In genomic region chr16:32130190-32130826, GRCm38 (mm10) we compare ENCODE assay signal across 9 mouse cellular contexts. TPM values are rescaled to one million over a fixed set of nuclear protein-coding genes. Genes with fewer than 3 reads are reported as not detected.
DNase-seq lines count a peak whose midpoint lies in the region; ATAC-seq and TF ChIP-seq lines count a peak whose summit lies in the region.
"Had no signal": no experiment of that assay in that cellular context is flagged by ENCODE, and none has a peak within 500 bp of the region (broad histone marks: within the 10 kb centered on the region; RNA-seq: fewer than 3 reads in every experiment).

No protein-coding gene starts in this region.

- H3K9ac ChIP-seq in heart, adult 2 months (ENCODE audit: low read depth, low read length), result peak overlapping the region; percentile 2
- no peak overlapping the region for H3K9ac ChIP-seq in kidney, postnatal 0 days (ENCODE audit: low read depth, low read length)
- H3K9ac ChIP-seq in forebrain, embryonic 16.5 days (replicated peaks; ENCODE audit: low read depth, low read length), result no peak overlapping the region
- H3K9ac ChIP-seq in hindbrain, embryonic 16.5 days (ENCODE audit: low read depth, low read length), result no peak overlapping the region

- DNase-seq in gastrocnemius, adult 2 months, result peak; percentile 25
- no peak for DNase-seq in gastrocnemius, adult 18-20 months (ENCODE audit: low spot score)
- peak; percentile 55 to 76 for DNase-seq in heart, adult 2 months
- peak; percentile 59 for DNase-seq in kidney, postnatal 0 days (ENCODE audit: low spot score)
- DNase-seq in yolk sac, embryonic 10.5 days (ENCODE audit: low spot score), result peak; percentile 64

- H3K36me3 ChIP-seq in heart, adult 2 months (ENCODE audit: control insufficient read depth, insufficient read depth, low read length), result no peaks in the 10 kb centered on the region
- H3K36me3 ChIP-seq in kidney, postnatal 0 days (ENCODE audit: insufficient read depth, low read length), result no peaks in the 10 kb centered on the region
- H3K36me3 ChIP-seq in macrophage (ENCODE audit: inconsistent target), result no peaks in the 10 kb centered on the region
- H3K36me3 ChIP-seq in forebrain, embryonic 16.5 days (ENCODE audit: control insufficient read depth, insufficient read depth), result no peaks in the 10 kb centered on the region
- no peaks in the 10 kb centered on the region for H3K36me3 ChIP-seq in hindbrain, embryonic 16.5 days (ENCODE audit: control insufficient read depth, insufficient read depth, low read length)

- no peaks in the 10 kb centered on the region for H3K27me3 ChIP-seq in heart, adult 2 months (ENCODE audit: control insufficient read depth, insufficient read depth, low read length)
- H3K27me3 ChIP-seq in kidney, postnatal 0 days (ENCODE audit: insufficient read depth, low read length), result no peaks in the 10 kb centered on the region
- no peaks in the 10 kb centered on the region for H3K27me3 ChIP-seq in forebrain, embryonic 16.5 days (replicated peaks; ENCODE audit: control insufficient read depth, insufficient read depth, low read length)
- no peaks in the 10 kb centered on the region for H3K27me3 ChIP-seq in hindbrain, embryonic 16.5 days (replicated peaks; ENCODE audit: control insufficient read depth, insufficient read depth, low read length)

- ATAC-seq in kidney, postnatal 0 days (replicated peaks; ENCODE audit: low FRiP score, low read depth), result 0 out of 2 replicates have a peak, but pooled peaks have one; percentile 21
- no peak for ATAC-seq in forebrain, embryonic 16.5 days
- ATAC-seq in hindbrain, embryonic 16.5 days, result no peak
- ATAC-seq: Patski had no signal

- H3K4me2 ChIP-seq in kidney, postnatal 0 days (ENCODE audit: low read length), result peak overlapping the region; percentile 35
- H3K4me2 ChIP-seq in forebrain, embryonic 16.5 days (ENCODE audit: low read length), result no peak overlapping the region
- H3K4me2 ChIP-seq in hindbrain, embryonic 16.5 days (ENCODE audit: low read length), result no peak overlapping the region

- TF ChIP-seq EP300 in heart, adult 2 months (IDR thresholded peaks at IDR 0.05; ENCODE audit: insufficient read depth, low read depth, low read length), result 0 out of 2 replicates have a peak, but pooled peaks have one; percentile 54

- 39% methylated on average over 16 of the region's 16 CpGs for WGBS in heart, adult 2 months
- WGBS in kidney, postnatal 0 days, result 66% methylated on average over 16 of the region's 16 CpGs
- 13% methylated on average over 15 of the region's 16 CpGs for WGBS in macrophage (ENCODE audit: missing documents)
- 78% methylated on average over 16 of the region's 16 CpGs for WGBS in forebrain, embryonic 16.5 days
- 73% methylated on average over 16 of the region's 16 CpGs for WGBS in hindbrain, embryonic 16.5 days

- no peak for TF ChIP-seq CTCF in gastrocnemius, adult 2 months (IDR thresholded peaks at IDR 0.05)
- no peak for TF ChIP-seq CTCF in heart, adult 2 months (IDR thresholded peaks at IDR 0.05)
- no peak for TF ChIP-seq CTCF in kidney, postnatal 0 days (IDR thresholded peaks at IDR 0.05; ENCODE audit: low read depth)

- H3K9me3 ChIP-seq in kidney, postnatal 0 days (replicated peaks; ENCODE audit: low read length), result no peaks in the 10 kb centered on the region
- H3K9me3 ChIP-seq in forebrain, embryonic 16.5 days (ENCODE audit: control insufficient read depth, low read length), result no peaks in the 10 kb centered on the region
- H3K9me3 ChIP-seq in hindbrain, embryonic 16.5 days (ENCODE audit: control insufficient read depth, low read length), result no peaks in the 10 kb centered on the region

- intact Hi-C loops in gastrocnemius, adult 2 months (cut with DNase I), result loop anchor here (5.0 kb wide), 1 partner anchor 72 kb away; no protein-coding TSS in a partner anchor
- intact Hi-C loops in heart, adult 2 months (cut with DNase I), result loop anchor here (2.0 kb wide), 1 partner anchor 46 kb away; no protein-coding TSS in a partner anchor

- H3K27ac ChIP-seq in gastrocnemius, adult 2 months, result peak overlapping the region; percentile 74
- H3K27ac ChIP-seq in heart, adult 2 months, result peak overlapping the region; percentile 65
- peak overlapping the region; percentile 27; the same call in 1 of the 2 replicates for H3K27ac ChIP-seq in kidney, postnatal 0 days
- peak overlapping the region; percentile 69 for H3K27ac ChIP-seq in macrophage
- H3K27ac ChIP-seq in forebrain, embryonic 16.5 days (ENCODE audit: low read length), result no peak overlapping the region
- H3K27ac ChIP-seq in hindbrain, embryonic 16.5 days (ENCODE audit: low read depth, low read length), result no peak overlapping the region

- H3K79me2 ChIP-seq in heart, adult 2 months (replicated peaks; ENCODE audit: control insufficient read depth, insufficient read depth, low read length), result no peaks in the 10 kb centered on the region
- H3K79me2 ChIP-seq in macrophage (ENCODE audit: inconsistent target), result no peaks in the 10 kb centered on the region

- peak; percentile 49; the same call in 1 of the 2 replicates for TF ChIP-seq POLR2A in heart, adult 2 months (IDR thresholded peaks at IDR 0.05; ENCODE audit: insufficient read depth, low read depth, low read length)

- peak overlapping the region; percentile 62 for H3K4me3 ChIP-seq in gastrocnemius, adult 2 months
- H3K4me3 ChIP-seq in heart, adult 2 months, result peak overlapping the region; percentile 45
- H3K4me3 ChIP-seq in kidney, postnatal 0 days (replicated peaks; ENCODE audit: low read depth, low read length), result no peak overlapping the region
- H3K4me3 ChIP-seq in macrophage (ENCODE audit: inconsistent target), result peak overlapping the region; percentile 22
- H3K4me3 ChIP-seq in forebrain, embryonic 16.5 days (replicated peaks; ENCODE audit: low read length), result no peak overlapping the region
- no peak overlapping the region for H3K4me3 ChIP-seq in hindbrain, embryonic 16.5 days (ENCODE audit: low read length)

- peaks cover 4% of the 10 kb centered on the region for H3K4me1 ChIP-seq in heart, adult 2 months (ENCODE audit: control insufficient read depth, insufficient read depth, low read length)
- no peaks in the 10 kb centered on the region for H3K4me1 ChIP-seq in kidney, postnatal 0 days (replicated peaks; ENCODE audit: insufficient read depth, low read length)
- no peaks in the 10 kb centered on the region for H3K4me1 ChIP-seq in forebrain, embryonic 16.5 days (replicated peaks; ENCODE audit: control insufficient read depth, insufficient read depth, low read length)
- no peaks in the 10 kb centered on the region for H3K4me1 ChIP-seq in hindbrain, embryonic 16.5 days (ENCODE audit: control insufficient read depth, insufficient read depth, low read depth, low read length)

RNA-seq across cellular contexts. Expression of gene Cep19, which starts 30.7 kb away (rescaled TPM):
- total RNA-seq in gastrocnemius, adult 2 months (2021), result 1 to 10 TPM; 8.3 to 8.4 TPM
- 10 to 100 TPM in 1 of 2 experiments, 1 to 10 TPM in 1; 9.3 to 10.9 TPM for total RNA-seq in gastrocnemius, adult 18-20 months (2021)
- total RNA-seq in heart, adult 2 months (2021), result 1 to 10 TPM; 8.6 to 9.8 TPM
- 8.8 and 9.7 TPM in 2 replicates for polyA plus RNA-seq in heart, adult 2 months (2012; rRNA removed)
- polyA plus RNA-seq in kidney, postnatal 0 days (2015; fragmentation: Nextera tagmentation; extraction: Ambion mirVana), result 45.2 and 45.6 TPM in 2 replicates
- 1 to 10 TPM in 13 of 26 experiments, under 1 TPM in 6, not detected in 7; 0.25 to 7.9 (median 1.3) TPM for total RNA-seq in macrophage (2018; cell fraction: chromatin; rRNA removed)
- 10 to 100 TPM in 8 of 26 experiments, 1 to 10 TPM in 18; 3.2 to 12.7 (median 8.2) TPM for total RNA-seq in macrophage (2018; cell fraction: cytosol; rRNA removed)
- total RNA-seq in macrophage (2018; cell fraction: nucleus; rRNA removed), result 1 to 10 TPM in 21 of 26 experiments, under 1 TPM in 5; 0.69 to 7.5 (median 1.8) TPM
- 6.1 to 13.3 TPM (median 8.9 TPM) in 3 replicates for polyA plus RNA-seq in macrophage (2018)
- 48.4 and 56.3 TPM in 2 replicates for polyA plus RNA-seq in forebrain, embryonic 16.5 days (2015; fragmentation: Nextera tagmentation; extraction: Ambion mirVana)
- polyA plus RNA-seq in hindbrain, embryonic 16.5 days (2015; fragmentation: Nextera tagmentation; extraction: Ambion mirVana), result 48.0 and 51.0 TPM in 2 replicates

RNA-seq across cellular contexts. Expression of gene Pigx, which starts 30.8 kb away (rescaled TPM):
- total RNA-seq in gastrocnemius, adult 2 months (2021), result 10 to 100 TPM; 11.3 to 12.6 TPM
- 10 to 100 TPM; 10.5 to 12.7 TPM for total RNA-seq in gastrocnemius, adult 18-20 months (2021)
- 10 to 100 TPM; 21.0 to 21.2 TPM for total RNA-seq in heart, adult 2 months (2021)
- polyA plus RNA-seq in heart, adult 2 months (2012; rRNA removed), result 12.4 and 23.2 TPM in 2 replicates
- 129 and 140 TPM in 2 replicates for polyA plus RNA-seq in kidney, postnatal 0 days (2015; fragmentation: Nextera tagmentation; extraction: Ambion mirVana)
- 10 to 100 TPM in 18 of 26 experiments, 1 to 10 TPM in 8; 2.5 to 31.8 (median 16.8) TPM for total RNA-seq in macrophage (2018; cell fraction: chromatin; rRNA removed)
- total RNA-seq in macrophage (2018; cell fraction: cytosol; rRNA removed), result 10 to 100 TPM; 21.3 to 34.3 (median 27.7) TPM
- 10 to 100 TPM in 25 of 26 experiments, 1 to 10 TPM in 1; 9.8 to 41.6 (median 16.8) TPM for total RNA-seq in macrophage (2018; cell fraction: nucleus; rRNA removed)
- polyA plus RNA-seq in macrophage (2018), result 30.5 to 37.7 TPM (median 33.8 TPM) in 3 replicates
- 121 and 122 TPM in 2 replicates for polyA plus RNA-seq in forebrain, embryonic 16.5 days (2015; fragmentation: Nextera tagmentation; extraction: Ambion mirVana)
- 94.0 and 94.8 TPM in 2 replicates for polyA plus RNA-seq in hindbrain, embryonic 16.5 days (2015; fragmentation: Nextera tagmentation; extraction: Ambion mirVana)

RNA-seq across cellular contexts. Expression of gene Nrros, which starts 35.1 kb away (rescaled TPM):
- 1 to 10 TPM; 1.6 TPM for total RNA-seq in gastrocnemius, adult 2 months (2021)
- total RNA-seq in gastrocnemius, adult 18-20 months (2021), result 1 to 10 TPM; 1.3 to 2.1 TPM
- total RNA-seq in heart, adult 2 months (2021), result 1 to 10 TPM; 3.9 to 4.7 TPM
- 9.1 and 9.5 TPM in 2 replicates for polyA plus RNA-seq in heart, adult 2 months (2012; rRNA removed)
- polyA plus RNA-seq in kidney, postnatal 0 days (2015; fragmentation: Nextera tagmentation; extraction: Ambion mirVana), result 13.9 and 15.3 TPM in 2 replicates
- 1,000 to 10,000 TPM in 3 of 26 experiments, 100 to 1,000 TPM in 23; 132 to 1,171 (median 355) TPM for total RNA-seq in macrophage (2018; cell fraction: chromatin; rRNA removed)
- total RNA-seq in macrophage (2018; cell fraction: cytosol; rRNA removed), result 100 to 1,000 TPM; 175 to 537 (median 329) TPM
- 1,000 to 10,000 TPM in 5 of 26 experiments, 100 to 1,000 TPM in 21; 236 to 1,699 (median 464) TPM for total RNA-seq in macrophage (2018; cell fraction: nucleus; rRNA removed)
- polyA plus RNA-seq in macrophage (2018), result 133 to 329 TPM (median 277 TPM) in 3 replicates
- polyA plus RNA-seq in forebrain, embryonic 16.5 days (2015; fragmentation: Nextera tagmentation; extraction: Ambion mirVana), result 9.0 TPM in 2 replicates
- 7.7 and 9.7 TPM in 2 replicates for polyA plus RNA-seq in hindbrain, embryonic 16.5 days (2015; fragmentation: Nextera tagmentation; extraction: Ambion mirVana)
- polyA plus RNA-seq: Patski had no signal

RNA-seq across cellular contexts. Expression of gene Bex6, which starts 49.3 kb away (rescaled TPM):
- total RNA-seq in gastrocnemius, adult 2 months (2021), result not detected
- total RNA-seq in gastrocnemius, adult 18-20 months (2021), result not detected
- not detected for total RNA-seq in heart, adult 2 months (2021)
- not detected in 2 replicates for polyA plus RNA-seq in heart, adult 2 months (2012; rRNA removed)
- polyA plus RNA-seq in kidney, postnatal 0 days (2015; fragmentation: Nextera tagmentation; extraction: Ambion mirVana), result not detected in 2 replicates
- under 1 TPM in 1 of 26 experiments, not detected in 25; 0.99 TPM for total RNA-seq in macrophage (2018; cell fraction: chromatin; rRNA removed)
- total RNA-seq in macrophage (2018; cell fraction: cytosol; rRNA removed), result 1 to 10 TPM in 1 of 26 experiments, under 1 TPM in 24, not detected in 1; 0.14 to 1.2 (median 0.43) TPM
- not detected for total RNA-seq in macrophage (2018; cell fraction: nucleus; rRNA removed)
- 0.64 to 0.83 TPM (median 0.74 TPM) in 3 replicates for polyA plus RNA-seq in macrophage (2018)
- not detected in 2 replicates for polyA plus RNA-seq in forebrain, embryonic 16.5 days (2015; fragmentation: Nextera tagmentation; extraction: Ambion mirVana)
- not detected in 2 replicates for polyA plus RNA-seq in hindbrain, embryonic 16.5 days (2015; fragmentation: Nextera tagmentation; extraction: Ambion mirVana)
- polyA plus RNA-seq: Patski had no signal

RNA-seq across cellular contexts. Expression of gene Pak2, which starts 51.2 kb away (rescaled TPM):
- 10 to 100 TPM; 13.3 to 15.8 TPM for total RNA-seq in gastrocnemius, adult 2 months (2021)
- 10 to 100 TPM; 12.3 to 15.7 TPM for total RNA-seq in gastrocnemius, adult 18-20 months (2021)
- 10 to 100 TPM; 26.3 to 27.3 TPM for total RNA-seq in heart, adult 2 months (2021)
- 9.6 and 15.3 TPM in 2 replicates for polyA plus RNA-seq in heart, adult 2 months (2012; rRNA removed)
- 31.2 and 33.6 TPM in 2 replicates for polyA plus RNA-seq in kidney, postnatal 0 days (2015; fragmentation: Nextera tagmentation; extraction: Ambion mirVana)
- 10 to 100 TPM; 53.5 to 97.8 (median 68.9) TPM for total RNA-seq in macrophage (2018; cell fraction: chromatin; rRNA removed)
- 100 to 1,000 TPM in 6 of 26 experiments, 10 to 100 TPM in 20; 70.5 to 112 (median 93.3) TPM for total RNA-seq in macrophage (2018; cell fraction: cytosol; rRNA removed)
- 100 to 1,000 TPM in 7 of 26 experiments, 10 to 100 TPM in 19; 68.7 to 134 (median 81.3) TPM for total RNA-seq in macrophage (2018; cell fraction: nucleus; rRNA removed)
- 58.5 to 99.5 TPM (median 73.3 TPM) in 3 replicates for polyA plus RNA-seq in macrophage (2018)
- 42.9 and 50.9 TPM in 2 replicates for polyA plus RNA-seq in forebrain, embryonic 16.5 days (2015; fragmentation: Nextera tagmentation; extraction: Ambion mirVana)
- 24.9 and 29.9 TPM in 2 replicates for polyA plus RNA-seq in hindbrain, embryonic 16.5 days (2015; fragmentation: Nextera tagmentation; extraction: Ambion mirVana)

Comparison
In these comparisons a context has a peak if more than half of its experiments do, and no peak if none do; other contexts are left out.
1. H3K27ac ChIP-seq: peak in gastrocnemius, adult 2 months (single experiment), heart, adult 2 months (single experiment), kidney, postnatal 0 days (single experiment) and macrophage (single experiment); none in forebrain, embryonic 16.5 days (single experiment) and hindbrain, embryonic 16.5 days (single experiment).
2. H3K4me3 ChIP-seq: peak in gastrocnemius, adult 2 months (single experiment), heart, adult 2 months (single experiment) and macrophage (single experiment); none in kidney, postnatal 0 days (single experiment), forebrain, embryonic 16.5 days (single experiment) and hindbrain, embryonic 16.5 days (single experiment).